Mouse (Mus musculus) central nervous system, embryonic 14 days (tissue): ENCODE data around the gene Afap1. TPM values are rescaled to one million over a fixed set of nuclear protein-coding genes. Genes with fewer than 3 reads are reported as not detected.

Experiments used
- polyA plus RNA-seq: library from polyadenylated mRNA; depleted of rRNA; stranded (reverse); fragments of >200 nt; gene quantifications from 2 replicates; pipeline ENCODE4 v1.2.3, GENCODE M21; 2012; rRNA removed

Gene Afap1
- polyA plus RNA-seq, result 60.3 and 65.5 TPM in 2 replicates

DNA sequence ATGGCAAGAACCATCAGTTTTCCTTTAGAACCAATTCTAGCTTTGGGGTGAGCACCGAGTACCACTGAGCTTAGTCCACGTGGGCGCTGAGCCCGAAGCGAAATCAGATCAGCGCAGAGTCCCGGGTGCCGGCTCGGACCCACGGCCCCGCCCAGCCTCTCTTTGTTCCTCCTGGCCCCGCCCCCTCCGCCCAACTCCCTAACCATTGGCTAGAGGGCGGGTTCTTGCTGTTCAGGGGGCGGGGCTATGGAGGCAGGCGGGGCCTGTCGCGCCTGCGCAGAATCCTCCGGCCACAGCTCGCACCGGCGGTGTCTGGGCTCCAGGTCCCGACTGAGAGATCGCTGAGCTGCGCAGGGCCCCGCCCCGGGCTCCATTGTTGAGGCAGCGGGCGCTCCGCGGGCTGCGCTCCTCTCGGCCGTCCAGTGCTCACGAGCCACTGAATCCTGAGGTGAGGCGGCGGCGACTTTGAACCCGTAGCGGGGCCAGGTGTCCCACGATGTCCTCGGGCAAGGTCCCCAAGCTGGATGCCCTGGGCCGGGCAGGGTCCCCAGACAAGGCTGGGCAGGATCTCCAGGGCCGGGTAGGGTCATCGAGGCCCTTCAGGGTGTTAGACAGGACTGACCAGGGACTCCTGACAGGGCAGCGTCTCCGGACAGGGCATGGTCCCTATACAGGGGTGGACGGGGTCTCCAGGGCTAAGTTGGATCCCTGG lies at the start of gene Afap1:
Gene Afap1, plus strand, starts transcription at position 227 of the 712 bp plus-strand sequence.

Other genes starting within 250 kb of the Afap1 start
- gene Htra3, start 213.5 kb upstream of the Afap1 start, polyA plus RNA-seq, result 10.2 and 13.2 TPM in 2 replicates
- gene Sh3tc1, start 153.3 kb upstream of the Afap1 start, polyA plus RNA-seq, result 1.4 and 1.7 TPM in 2 replicates
- 9.7 and 12.2 TPM in 2 replicates for gene Ablim2, start 135.4 kb upstream of the Afap1 start, polyA plus RNA-seq